Mouse (Mus musculus): ENCODE results near the gene Fbxo10.
"Not testable (repeated sequence)": the region's sequence is repeated elsewhere in the genome, so short reads cannot be mapped to it uniquely, and the experiment has no call there.

Fbxo10 gene

GRCm38 (mm10) chr4:44998071-44998470 lies 86.3 kb downstream of the Fbxo10 start:
- no peak for DNase-seq

GRCm38 (mm10) chr4:44994776-44995175 lies 89.6 kb downstream of the Fbxo10 start:
- no peak for DNase-seq

- DNase-seq: no peak
Observed at GRCm38 (mm10) chr4:44993847-44994246, 90.6 kb downstream of the Fbxo10 start.

GRCm38 (mm10) chr4:44993179-44993578 lies 91.2 kb downstream of the Fbxo10 start:
- DNase-seq: not testable (repeated sequence)

GRCm38 (mm10) chr4:44992330-44992729 lies 92.1 kb downstream of the Fbxo10 start:
- not testable (repeated sequence) for DNase-seq

- DNase-seq: no peak
Observed at GRCm38 (mm10) chr4:44990560-44990959, 93.8 kb downstream of the Fbxo10 start.
